ENCODE assay signal across 8 mouse cellular contexts in the genomic region with DNA sequence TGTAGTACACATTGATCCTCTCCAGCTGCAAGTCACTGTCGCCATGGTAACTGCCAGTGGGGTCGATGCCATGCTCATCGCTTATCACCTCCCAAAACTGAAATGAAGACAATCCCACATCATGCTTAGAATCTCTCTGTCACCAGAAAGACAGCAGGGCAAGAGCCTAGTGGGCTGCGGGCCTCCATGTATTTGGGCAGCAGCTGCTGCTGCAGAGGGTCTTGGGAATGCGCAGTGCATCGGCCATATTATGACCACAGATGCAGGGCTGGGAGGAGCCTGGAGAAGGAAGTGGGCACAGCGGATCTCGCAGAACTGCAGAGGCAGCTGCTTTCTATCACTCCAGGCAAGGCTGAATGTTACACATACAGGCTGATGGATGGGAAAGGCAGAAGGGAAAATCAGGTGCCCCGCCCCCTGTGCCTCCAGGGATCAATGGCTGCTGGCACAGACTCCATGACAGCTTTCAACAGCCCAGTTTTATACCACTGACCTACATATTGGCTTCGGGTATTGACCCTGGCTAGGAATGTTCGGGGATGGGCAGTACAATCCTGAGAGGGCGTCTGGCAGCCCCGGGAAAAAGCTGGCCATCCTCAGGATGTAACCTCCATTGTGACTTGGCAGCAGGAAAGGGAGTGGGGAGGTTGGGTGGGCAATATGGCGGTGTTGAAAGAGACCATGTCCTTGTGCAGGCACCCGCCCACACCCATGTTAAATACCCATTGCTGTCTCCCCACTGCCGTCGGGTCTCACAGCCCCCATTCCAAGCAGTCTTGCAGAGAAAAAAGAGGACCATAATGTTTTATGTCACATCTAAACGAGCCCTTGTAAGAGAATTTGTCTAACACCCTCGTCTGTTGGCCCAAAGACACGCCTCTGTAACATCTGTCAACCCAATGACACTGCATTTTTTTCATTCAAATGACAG. TPM values are rescaled to one million over a fixed set of nuclear protein-coding genes. Genes with fewer than 3 reads are reported as not detected.
DNase-seq lines count a peak whose midpoint lies in the region; ATAC-seq lines count a peak whose summit lies in the region.

No protein-coding gene starts in this region.

- DNase-seq in spleen, postnatal 4 days (ENCODE audit: low spot score in 2 of 2) = peak; percentile 19 to 65
- no peak for DNase-seq in spleen, adult 18-20 months
- peak; percentile 47 to 54 for DNase-seq in cerebellum, postnatal 25 days
- DNase-seq in liver, embryonic 13.5 days = peak; percentile 24
- DNase-seq in neural tube, embryonic 11.5 days (ENCODE audit: low spot score) = peak; percentile 64
- DNase-seq in urinary bladder, adult 18-20 months (ENCODE audit: low spot score in 2 of 2) = no peak

- H3K4me1 ChIP-seq in kidney, embryonic 16.5 days (ENCODE audit: insufficient read depth, low read length) = peaks cover 12% of the 10 kb centered on the region; the same call in 1 of the 2 replicates
- peaks cover 23% of the 10 kb centered on the region for H3K4me1 ChIP-seq in liver, embryonic 13.5 days (replicated peaks)
- peaks cover 15% of the 10 kb centered on the region for H3K4me1 ChIP-seq in neural tube, embryonic 11.5 days (ENCODE audit: control insufficient read depth, insufficient read depth, low read length)

- H3K9me3 ChIP-seq in kidney, embryonic 16.5 days (ENCODE audit: low read length) = no peaks in the 10 kb centered on the region
- H3K9me3 ChIP-seq in liver, embryonic 13.5 days (replicated peaks) = no peaks in the 10 kb centered on the region
- no peaks in the 10 kb centered on the region for H3K9me3 ChIP-seq in neural tube, embryonic 11.5 days (ENCODE audit: control insufficient read depth, low read length)

- peak overlapping the region; percentile 88 for H3K9ac ChIP-seq in kidney, embryonic 16.5 days (replicated peaks; ENCODE audit: low read length)
- H3K9ac ChIP-seq in liver, embryonic 13.5 days = peak overlapping the region; percentile 81
- H3K9ac ChIP-seq in neural tube, embryonic 11.5 days (ENCODE audit: low read length) = peak overlapping the region; percentile 66

- no peaks in the 10 kb centered on the region for H3K27me3 ChIP-seq in kidney, embryonic 16.5 days (ENCODE audit: insufficient read depth, low read length)
- H3K27me3 ChIP-seq in liver, embryonic 13.5 days = peaks cover 13% of the 10 kb centered on the region; the same call in 1 of the 2 replicates
- H3K27me3 ChIP-seq in neural tube, embryonic 11.5 days (ENCODE audit: control insufficient read depth, insufficient read depth, low read length) = no peaks in the 10 kb centered on the region

- peaks cover 3% of the 10 kb centered on the region; the same call in 1 of the 2 replicates for H3K36me3 ChIP-seq in kidney, embryonic 16.5 days (ENCODE audit: insufficient read depth, low read length)
- peaks cover 13% of the 10 kb centered on the region for H3K36me3 ChIP-seq in liver, embryonic 13.5 days
- no peaks in the 10 kb centered on the region for H3K36me3 ChIP-seq in neural tube, embryonic 11.5 days (ENCODE audit: control insufficient read depth, insufficient read depth, low read length)

- no peak overlapping the region for H3K27ac ChIP-seq in kidney, embryonic 16.5 days (ENCODE audit: low read length)
- H3K27ac ChIP-seq in liver, embryonic 13.5 days = peak overlapping the region; percentile 74; the same call in 1 of the 2 replicates
- H3K27ac ChIP-seq in neural tube, embryonic 11.5 days (ENCODE audit: low read depth, low read length) = peak overlapping the region; percentile 37

- H3K4me2 ChIP-seq in kidney, embryonic 16.5 days (replicated peaks; ENCODE audit: low read depth, low read length) = peak overlapping the region; percentile 76
- peak overlapping the region; percentile 86 for H3K4me2 ChIP-seq in liver, embryonic 13.5 days
- peak overlapping the region; percentile 74 for H3K4me2 ChIP-seq in neural tube, embryonic 11.5 days (ENCODE audit: low read depth)

- peak overlapping the region; percentile 80 for H3K4me3 ChIP-seq in kidney, embryonic 16.5 days (ENCODE audit: low read length)
- peak overlapping the region; percentile 71 for H3K4me3 ChIP-seq in liver, embryonic 13.5 days (replicated peaks)
- H3K4me3 ChIP-seq in neural tube, embryonic 11.5 days (ENCODE audit: low read depth, low read length) = peak overlapping the region; percentile 58

- WGBS in kidney, embryonic 16.5 days = 48% methylated on average over 20 of the region's 20 CpGs
- 41% methylated on average over 20 of the region's 20 CpGs for WGBS in liver, embryonic 13.5 days (ENCODE audit: insufficient replicate concordance)
- WGBS in neural tube, embryonic 11.5 days = 50% methylated on average over 20 of the region's 20 CpGs

- peak; percentile 69 for ATAC-seq in granulocyte monocyte progenitor cell, adult 5-6 weeks (replicated peaks; ENCODE audit: poor library complexity, severe bottlenecking)
- 0 out of 2 replicates have a peak, but pooled peaks have one; percentile 18 for ATAC-seq in kidney, embryonic 16.5 days (ENCODE audit: low FRiP score, low TSS enrichment)
- ATAC-seq in liver, embryonic 13.5 days (ENCODE audit: low read depth) = 0 out of 2 replicates have a peak, but pooled peaks have one; percentile 22
- peak; percentile 67 for ATAC-seq in neural tube, embryonic 11.5 days (ENCODE audit: insufficient read depth, low FRiP score, low TSS enrichment)

RNA-seq across cellular contexts. Expression of gene Tubb2a, which starts 1.0 kb away (rescaled TPM):
- total RNA-seq in granulocyte monocyte progenitor cell, adult 5-6 weeks (2014; fragmentation: Nextera tagmentation) = 2.3 and 3.4 TPM in 2 replicates
- total RNA-seq in granulocyte monocyte progenitor cell, adult 5-6 weeks (2017) = 7.0 and 8.5 TPM in 2 replicates
- polyA plus RNA-seq in kidney, embryonic 16.5 days (2015; fragmentation: Nextera tagmentation; extraction: Ambion mirVana) = 143 and 150 TPM in 2 replicates
- polyA plus RNA-seq in liver, embryonic 13.5 days (2015; fragmentation: Nextera tagmentation; extraction: Ambion mirVana) = 67.7 and 68.7 TPM in 2 replicates
- 454 and 539 TPM in 2 replicates for polyA plus RNA-seq in neural tube, embryonic 11.5 days (2014; fragmentation: Nextera tagmentation; extraction: Ambion mirVana)

RNA-seq across cellular contexts. Expression of gene Bphl, which starts 39.4 kb away (rescaled TPM):
- 88.3 and 115 TPM in 2 replicates for total RNA-seq in granulocyte monocyte progenitor cell, adult 5-6 weeks (2014; fragmentation: Nextera tagmentation)
- total RNA-seq in granulocyte monocyte progenitor cell, adult 5-6 weeks (2017) = 39.5 and 45.5 TPM in 2 replicates
- 83.0 and 95.2 TPM in 2 replicates for polyA plus RNA-seq in kidney, embryonic 16.5 days (2015; fragmentation: Nextera tagmentation; extraction: Ambion mirVana)
- polyA plus RNA-seq in liver, embryonic 13.5 days (2015; fragmentation: Nextera tagmentation; extraction: Ambion mirVana) = 32.3 and 37.9 TPM in 2 replicates
- 26.5 and 30.0 TPM in 2 replicates for polyA plus RNA-seq in neural tube, embryonic 11.5 days (2014; fragmentation: Nextera tagmentation; extraction: Ambion mirVana)

RNA-seq across cellular contexts. Expression of gene Tubb2b, which starts 53.4 kb away (rescaled TPM):
- not detected in 2 replicates for total RNA-seq in granulocyte monocyte progenitor cell, adult 5-6 weeks (2014; fragmentation: Nextera tagmentation)
- not detected in 2 replicates for total RNA-seq in granulocyte monocyte progenitor cell, adult 5-6 weeks (2017)
- 39.7 and 40.4 TPM in 2 replicates for polyA plus RNA-seq in kidney, embryonic 16.5 days (2015; fragmentation: Nextera tagmentation; extraction: Ambion mirVana)
- 1.3 and 1.5 TPM in 2 replicates for polyA plus RNA-seq in liver, embryonic 13.5 days (2015; fragmentation: Nextera tagmentation; extraction: Ambion mirVana)
- polyA plus RNA-seq in neural tube, embryonic 11.5 days (2014; fragmentation: Nextera tagmentation; extraction: Ambion mirVana) = 322 and 344 TPM in 2 replicates

Comparison
In these comparisons a context has a peak if more than half of its experiments do, and no peak if none do; other contexts are left out.
1. DNase-seq: peak in spleen, postnatal 4 days (2 of 2), cerebellum, postnatal 25 days (2 of 2), liver, embryonic 13.5 days (single experiment) and neural tube, embryonic 11.5 days (single experiment); none in spleen, adult 18-20 months (0 of 2) and urinary bladder, adult 18-20 months (0 of 2).
2. ATAC-seq: peak in every context shown above with its lines; median percentile 69 in granulocyte monocyte progenitor cell, adult 5-6 weeks; 67 in neural tube, embryonic 11.5 days; 22 in liver, embryonic 13.5 days; 18 in kidney, embryonic 16.5 days.
3. RNA of gene Tubb2b, which starts 53.4 kb away (polyA plus RNA-seq): 322 to 344 TPM in neural tube, embryonic 11.5 days and 39.7 to 40.4 TPM in kidney, embryonic 16.5 days; 1.3 to 1.5 TPM in liver, embryonic 13.5 days; every median in the first group is over 10 times any median in the second.
4. Peak in every context shown above with its lines, with median percentiles within 50 percentile points of each other: H3K4me2 ChIP-seq, H3K4me3 ChIP-seq and H3K9ac ChIP-seq.